8 mouse cellular contexts compared by ENCODE assay signal in the genomic region with DNA sequence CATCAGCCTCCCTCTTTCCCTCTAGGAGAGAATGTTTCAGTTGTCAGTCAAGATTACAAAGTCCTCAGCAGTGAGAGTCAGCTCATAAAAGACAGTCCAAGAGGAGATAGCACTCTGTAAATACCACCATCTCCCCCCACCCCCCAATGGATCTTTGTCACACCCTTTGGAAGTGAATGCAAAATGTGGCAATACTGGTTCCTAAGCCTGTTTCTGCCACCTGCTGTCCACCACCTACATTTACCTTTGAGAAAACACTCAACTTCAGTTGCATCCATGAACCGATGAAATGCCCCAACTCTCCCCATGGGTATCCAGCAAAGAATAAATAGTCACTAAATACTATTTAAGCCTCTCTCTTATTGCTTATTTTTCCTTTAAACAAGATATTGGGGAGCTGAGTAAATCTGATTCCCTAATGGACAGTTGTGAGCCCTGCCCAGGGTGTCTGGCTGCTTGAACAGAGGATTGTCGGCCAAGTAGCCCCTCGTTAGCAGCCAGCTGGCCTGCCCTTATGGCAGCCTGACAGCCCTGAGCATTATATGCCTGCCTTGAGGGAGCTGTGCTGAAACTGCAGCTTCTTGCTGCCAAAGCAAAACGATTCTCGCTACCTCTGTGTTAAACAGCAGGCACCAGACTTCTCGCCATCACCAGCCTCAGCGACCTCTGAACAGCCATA.
DNase-seq lines count a peak whose midpoint lies in the region; ATAC-seq lines count a peak whose summit lies in the region.

No protein-coding gene starts in this region.

- H3K4me3 ChIP-seq in neural tube, embryonic 12.5 days = no peak overlapping the region

- no peak overlapping the region for H3K27ac ChIP-seq in neural tube, embryonic 12.5 days

- peak; percentile 54; the same call in 1 of the 2 replicates for ATAC-seq in cerebellum, adult (ENCODE audit: insufficient number of reproducible peaks, low FRiP score, low TSS enrichment)
- ATAC-seq in neural tube, embryonic 12.5 days (ENCODE audit: low FRiP score, low read depth) = no peak; the same call in 1 of the 2 replicates

- H3K27me3 ChIP-seq in neural tube, embryonic 12.5 days (replicated peaks) = no peaks in the 10 kb centered on the region

- peak overlapping the region; percentile 50 for H3K4me2 ChIP-seq in neural tube, embryonic 12.5 days (replicated peaks)

- WGBS in neural tube, embryonic 12.5 days = 52% methylated on average over 7 of the region's 7 CpGs

- no peak overlapping the region for H3K9ac ChIP-seq in neural tube, embryonic 12.5 days

- H3K36me3 ChIP-seq in neural tube, embryonic 12.5 days = no peaks in the 10 kb centered on the region

- no peak for DNase-seq in cerebellum, adult 9-11 months
- peak; percentile 14 to 53 for DNase-seq in layer of hippocampus, postnatal 14 days (ENCODE audit: low spot score in 2 of 2)
- no peak for DNase-seq in layer of hippocampus, adult 18-20 months (ENCODE audit: low spot score in 2 of 2)
- DNase-seq in gastrocnemius, postnatal 14 days = peak; percentile 20
- DNase-seq in left cerebral cortex, adult 9 months (ENCODE audit: low spot score in 2 of 2) = no peak
- no peak for DNase-seq in left cerebral cortex, adult 18-20 months (ENCODE audit: low spot score in 2 of 2)

- no peaks in the 10 kb centered on the region for H3K9me3 ChIP-seq in neural tube, embryonic 12.5 days

- intact Hi-C loops in gastrocnemius, postnatal 14 days (cut with DNase I; ENCODE audit: low total_unique reads) = loop anchor here (5.0 kb wide), 1 partner anchor 536 kb away; a partner anchor contains a TSS

- H3K4me1 ChIP-seq in neural tube, embryonic 12.5 days = peaks cover 4% of the 10 kb centered on the region

Comparison
In these comparisons a context has a peak if more than half of its experiments do, and no peak if none do; other contexts are left out.
1. DNase-seq: peak in layer of hippocampus, postnatal 14 days (2 of 2) and gastrocnemius, postnatal 14 days (single experiment); none in cerebellum, adult 9-11 months (single experiment), layer of hippocampus, adult 18-20 months (0 of 2), left cerebral cortex, adult 9 months (0 of 2) and left cerebral cortex, adult 18-20 months (0 of 2).